Mouse (Mus musculus): ENCODE results near the gene Dnajb4. TPM values are rescaled to one million over a fixed set of nuclear protein-coding genes. Genes with fewer than 3 reads are reported as not detected.
"Not testable (repeated sequence)": the region's sequence is repeated elsewhere in the genome, so short reads cannot be mapped to it uniquely, and the experiment has no call there.

Gene Dnajb4
- total and polyA plus RNA-seq, 2 experiments from 2014 or later: 39.7 to 41.5 TPM

GRCm38 (mm10) chr3:152201651-152202050 lies 8.5 kb downstream of the Dnajb4 start:
- WGBS: 81% methylated on average over 2 of the region's 2 CpGs
- Histone ChIP-seq H3K4me1 (ENCODE audit: insufficient read depth) (no peaks in the 10 kb centered on the region), H3K36me3 (ENCODE audit: insufficient read depth) (no peaks in the 10 kb centered on the region), H3K4me3 (ENCODE audit: low read depth, low read length) (no peak overlapping the region), H3K27me3 (ENCODE audit: insufficient read depth, low read length) (no peaks in the 10 kb centered on the region), H3K9me3 (ENCODE audit: low read length) (no peaks in the 10 kb centered on the region), H3K9ac (no peak overlapping the region), H3K27ac (ENCODE audit: low read depth, low read length) (no peak overlapping the region), H3K4me2 (ENCODE audit: low read depth) (no peak overlapping the region)
- ATAC-seq (no peak), DNase-seq (no peak)
- no peak for TF ChIP-seq CTCF (IDR thresholded peaks at IDR 0.05; ENCODE audit: low read depth)

- WGBS: 93% methylated on average over 3 of the region's 3 CpGs
- ATAC-seq: no peak
- Histone ChIP-seq H3K36me3 (ENCODE audit: insufficient read depth) (no peaks in the 10 kb centered on the region), H3K9me3 (ENCODE audit: low read length) (no peaks in the 10 kb centered on the region), H3K27me3 (ENCODE audit: insufficient read depth, low read length) (no peaks in the 10 kb centered on the region), H3K9ac (no peak overlapping the region), H3K4me3 (ENCODE audit: low read depth, low read length) (no peak overlapping the region), H3K4me1 (ENCODE audit: insufficient read depth) (no peaks in the 10 kb centered on the region), H3K27ac (ENCODE audit: low read depth, low read length) (no peak overlapping the region), H3K4me2 (ENCODE audit: low read depth) (no peak overlapping the region)
- DNase-seq: no peak
- no peak for TF ChIP-seq CTCF (IDR thresholded peaks at IDR 0.05; ENCODE audit: low read depth)
These were observed 8.9 kb downstream of the Dnajb4 start for GRCm38 (mm10) chr3:152201181-152201580.

GRCm38 (mm10) chr3:152199125-152199524 lies 11.0 kb downstream of the Dnajb4 start:
- no peak for DNase-seq
- Histone ChIP-seq H3K9me3 (ENCODE audit: low read length) (no peaks in the 10 kb centered on the region), H3K4me2 (ENCODE audit: low read depth) (no peak overlapping the region), H3K4me3 (ENCODE audit: low read depth, low read length) (no peak overlapping the region), H3K27me3 (ENCODE audit: insufficient read depth, low read length) (no peaks in the 10 kb centered on the region), H3K4me1 (ENCODE audit: insufficient read depth) (no peaks in the 10 kb centered on the region), H3K36me3 (ENCODE audit: insufficient read depth) (no peaks in the 10 kb centered on the region), H3K27ac (ENCODE audit: low read depth, low read length) (no peak overlapping the region), H3K9ac (no peak overlapping the region)
- 65% methylated on average over 3 of the region's 3 CpGs for WGBS
- TF ChIP-seq CTCF (IDR thresholded peaks at IDR 0.05; ENCODE audit: low read depth): no peak
- ATAC-seq: no peak

DNA sequence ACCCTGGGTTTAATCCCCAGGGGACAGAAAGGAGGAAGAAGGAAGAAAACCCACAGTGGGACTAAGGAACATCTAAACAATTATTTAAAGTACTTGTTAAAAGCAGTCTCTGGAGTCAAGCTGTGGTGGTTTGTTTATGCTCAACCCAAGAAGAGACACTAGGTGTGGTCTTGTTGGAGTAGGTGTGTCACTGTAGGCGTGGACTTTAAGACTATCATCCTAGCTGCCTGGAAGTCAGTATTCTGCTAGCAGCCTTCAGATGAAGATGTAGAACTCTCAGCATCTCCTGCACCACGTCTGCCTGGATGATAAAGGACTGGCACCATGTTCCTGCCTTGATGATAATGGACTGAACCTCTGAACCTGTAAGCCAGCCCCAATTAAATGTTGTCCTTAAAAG lies 12.9 kb downstream of the Dnajb4 start:
- ATAC-seq; H3K4me3 ChIP-seq (ENCODE audit: low read depth, low read length); DNase-seq; H3K27me3 ChIP-seq (ENCODE audit: insufficient read depth, low read length); H3K4me2 ChIP-seq (ENCODE audit: low read depth); H3K9ac ChIP-seq; H3K36me3 ChIP-seq (ENCODE audit: insufficient read depth); H3K9me3 ChIP-seq (ENCODE audit: low read length); H3K4me1 ChIP-seq (ENCODE audit: insufficient read depth); H3K27ac ChIP-seq (ENCODE audit: low read depth, low read length): not testable (repeated sequence)
- 43% methylated on average over 2 of the region's 2 CpGs for WGBS

GRCm38 (mm10) chr3:152193635-152194097 lies 16.4 kb downstream of the Dnajb4 start:
- Histone ChIP-seq H3K4me2 (ENCODE audit: low read depth) (peak overlapping the region; percentile 53), H3K9ac (peak overlapping the region; percentile 42), H3K4me3 (ENCODE audit: low read depth, low read length) (peak overlapping the region; percentile 48), H3K27ac (ENCODE audit: low read depth, low read length) (peak overlapping the region; percentile 60), H3K36me3 (ENCODE audit: insufficient read depth) (no peaks in the 10 kb centered on the region), H3K9me3 (ENCODE audit: low read length) (no peaks in the 10 kb centered on the region), H3K4me1 (ENCODE audit: insufficient read depth) (peaks cover 14% of the 10 kb centered on the region; the same call in 1 of the 2 replicates), H3K27me3 (ENCODE audit: insufficient read depth, low read length) (no peaks in the 10 kb centered on the region)
- peak; percentile 100 for ATAC-seq
- DNase-seq: peak; percentile 92
- peak; percentile 43; the same call in 1 of the 2 replicates for TF ChIP-seq CTCF (IDR thresholded peaks at IDR 0.05; ENCODE audit: low read depth)
- 1% methylated on average over 17 of the region's 17 CpGs for WGBS

DNA sequence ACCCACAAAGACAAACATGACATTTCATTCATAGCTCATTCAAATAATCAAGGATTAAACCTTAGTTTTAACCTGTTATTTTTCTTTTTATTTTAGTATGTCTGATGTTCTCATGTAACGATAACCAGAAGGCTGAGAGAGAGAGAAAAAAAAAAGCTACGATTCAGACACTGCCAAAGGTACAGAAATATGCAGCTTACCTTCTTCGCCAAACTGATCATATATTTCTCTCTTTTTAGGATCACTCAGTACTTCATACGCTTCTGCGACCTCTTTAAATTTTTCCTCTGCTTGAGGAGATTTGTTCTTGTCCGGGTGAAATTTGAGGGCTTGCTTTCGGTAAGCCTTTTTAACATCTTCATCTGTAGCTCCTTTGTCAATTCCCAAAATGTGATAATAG lies 16.9 kb downstream of the Dnajb4 start:
- Histone ChIP-seq H3K36me3 (ENCODE audit: insufficient read depth) (no peaks in the 10 kb centered on the region), H3K27ac (ENCODE audit: low read depth, low read length) (peak overlapping the region; percentile 60), H3K9ac (peak overlapping the region; percentile 42), H3K4me1 (ENCODE audit: insufficient read depth) (peaks cover 14% of the 10 kb centered on the region; the same call in 1 of the 2 replicates), H3K4me3 (ENCODE audit: low read depth, low read length) (peak overlapping the region; percentile 48), H3K4me2 (ENCODE audit: low read depth) (peak overlapping the region; percentile 53), H3K9me3 (ENCODE audit: low read length) (no peaks in the 10 kb centered on the region), H3K27me3 (ENCODE audit: insufficient read depth, low read length) (no peaks in the 10 kb centered on the region)
- no peak for TF ChIP-seq CTCF (IDR thresholded peaks at IDR 0.05; ENCODE audit: low read depth)
- 2% methylated on average over 7 of the region's 7 CpGs for WGBS
- DNase-seq: no peak
- ATAC-seq: no peak

GRCm38 (mm10) chr3:152192238-152192931 lies 17.7 kb downstream of the Dnajb4 start:
- Histone ChIP-seq H3K4me1 (ENCODE audit: insufficient read depth) (peaks cover 14% of the 10 kb centered on the region; the same call in 1 of the 2 replicates), H3K4me3 (ENCODE audit: low read depth, low read length) (peak overlapping the region; percentile 48), H3K27ac (ENCODE audit: low read depth, low read length) (no peak overlapping the region), H3K9me3 (ENCODE audit: low read length) (no peaks in the 10 kb centered on the region), H3K4me2 (ENCODE audit: low read depth) (peak overlapping the region; percentile 59), H3K9ac (peak overlapping the region; percentile 40; the same call in 1 of the 2 replicates), H3K27me3 (ENCODE audit: insufficient read depth, low read length) (no peaks in the 10 kb centered on the region), H3K36me3 (ENCODE audit: insufficient read depth) (no peaks in the 10 kb centered on the region)
- DNase-seq (peak; percentile 26), ATAC-seq (no peak)
- 15% methylated on average over 9 of the region's 11 CpGs for WGBS
- TF ChIP-seq CTCF (IDR thresholded peaks at IDR 0.05; ENCODE audit: low read depth): no peak
